Mouse (Mus musculus): ENCODE measurements around the gene Ywhag. TPM values are rescaled to one million over a fixed set of nuclear protein-coding genes. Genes with fewer than 3 reads are reported as not detected.

Ywhag gene
- total RNA-seq (2022): 100 to 1,000 TPM; 265 to 313 (median 289) TPM

- DNase-seq (ENCODE audit: low spot score): peak; percentile 96
Measured at GRCm38 (mm10) chr5:135934481-135935175, at the start of gene Ywhag. Gene Ywhag, minus strand, starts transcription at chr5:135934616.

GRCm38 (mm10) chr5:135982398-135982797 lies 48.0 kb upstream of the Ywhag start:
- DNase-seq (ENCODE audit: low spot score): peak; percentile 73

- DNase-seq (ENCODE audit: low spot score): no peak
Measured at GRCm38 (mm10) chr5:135979904-135980303, 45.5 kb upstream of the Ywhag start, which contains the start of gene Zp3. Gene Zp3, plus strand, starts transcription at chr5:135980099.

- DNase-seq (ENCODE audit: low spot score): no peak
Measured at GRCm38 (mm10) chr5:135979381-135979780, 45.0 kb upstream of the Ywhag start.

GRCm38 (mm10) chr5:135975893-135976668 lies 41.7 kb upstream of the Ywhag start:
- no peak for DNase-seq (ENCODE audit: low spot score)

- DNase-seq (ENCODE audit: low spot score): no peak
Measured at GRCm38 (mm10) chr5:135974365-135974764, 39.9 kb upstream of the Ywhag start, which contains the start of gene Ssc4d. Gene Ssc4d, minus strand, starts transcription at chr5:135974531.

- DNase-seq (ENCODE audit: low spot score): no peak
Measured at GRCm38 (mm10) chr5:135971876-135972275, 37.5 kb upstream of the Ywhag start.

GRCm38 (mm10) chr5:135970247-135970646 lies 35.8 kb upstream of the Ywhag start:
- no peak for DNase-seq (ENCODE audit: low spot score)

GRCm38 (mm10) chr5:135968781-135969180 lies 34.4 kb upstream of the Ywhag start:
- DNase-seq (ENCODE audit: low spot score): peak; percentile 46

GRCm38 (mm10) chr5:135966866-135967265 lies 32.5 kb upstream of the Ywhag start:
- DNase-seq (ENCODE audit: low spot score): no peak

- DNase-seq (ENCODE audit: low spot score): no peak
Measured at GRCm38 (mm10) chr5:135965501-135965930, 31.1 kb upstream of the Ywhag start.

- DNase-seq (ENCODE audit: low spot score): no peak
Measured at GRCm38 (mm10) chr5:135963280-135963627, 28.8 kb upstream of the Ywhag start.

- peak; percentile 99 for DNase-seq (ENCODE audit: low spot score)
Measured at GRCm38 (mm10) chr5:135962492-135963279, 28.3 kb upstream of the Ywhag start.

- DNase-seq (ENCODE audit: low spot score): no peak
Measured at GRCm38 (mm10) chr5:135962125-135962491, 27.7 kb upstream of the Ywhag start.

- DNase-seq (ENCODE audit: low spot score): no peak
Measured at GRCm38 (mm10) chr5:135960909-135961635, 26.7 kb upstream of the Ywhag start.

GRCm38 (mm10) chr5:135959911-135960310 lies 25.5 kb upstream of the Ywhag start:
- no peak for DNase-seq (ENCODE audit: low spot score)

GRCm38 (mm10) chr5:135958367-135958766 lies 24.0 kb upstream of the Ywhag start:
- no peak for DNase-seq (ENCODE audit: low spot score)

GRCm38 (mm10) chr5:135957207-135957974 lies 23.0 kb upstream of the Ywhag start:
- peak; percentile 98 for DNase-seq (ENCODE audit: low spot score)

GRCm38 (mm10) chr5:135956300-135957206 lies 22.1 kb upstream of the Ywhag start:
- DNase-seq (ENCODE audit: low spot score): no peak

- no peak for DNase-seq (ENCODE audit: low spot score)
Measured at GRCm38 (mm10) chr5:135952830-135953229, 18.4 kb upstream of the Ywhag start.

Measured in heart, adult 8-10 months (tissue).